Mouse (Mus musculus) megakaryocyte, embryonic 14.5 days (primary cell): ENCODE data around the gene Rin2. TPM values are rescaled to one million over a fixed set of nuclear protein-coding genes. Genes with fewer than 3 reads are reported as not detected.
A peak's percentile ranks its signal among the peaks of the same experiment; 100 is the strongest.

Source experiments
- H3K27me3 ChIP-seq: replicated peaks from 2 replicates; pipeline ENCODE3; 2012; ENCODE audit warnings: inconsistent platforms
- H3K36me3 ChIP-seq: replicated peaks from 2 replicates; pipeline ENCODE3; 2012; ENCODE audit warnings: low read length, inconsistent platforms, mixed read lengths
- H3K4me1 ChIP-seq: 2 replicates; pipeline ENCODE4 v1.6.1; 2012; ENCODE audit warnings: inconsistent platforms
- H3K4me3 ChIP-seq: replicated peaks from 2 replicates; pipeline ENCODE3; 2012; ENCODE audit warnings: moderate library complexity, mild to moderate bottlenecking, inconsistent platforms
- H3K9me3 ChIP-seq: 2 replicates; pipeline ENCODE4 v1.6.1; 2012; ENCODE audit warnings: inconsistent platforms
- FLI1 ChIP-seq: IDR thresholded peaks from 2 replicates; pipeline ENCODE4 v1.6.1; 2012; ENCODE audit warnings: low read length, inconsistent platforms, mixed read lengths
- GATA1 ChIP-seq: IDR thresholded peaks from 3 replicates; pipeline ENCODE4 v1.6.1; 2012; ENCODE audit warnings: mixed read lengths, low read length, inconsistent platforms, borderline replicate concordance
- polyA plus RNA-seq: library from polyadenylated mRNA; stranded (reverse); fragments of >175 nt; gene quantifications from 2 replicates; pipeline ENCODE4 v1.2.3, GENCODE M21; 2012; ENCODE audit warnings: low replicate concordance; ENCODE audit not compliant: insufficient read depth

The Rin2 gene
- polyA plus RNA-seq, 1 experiment: 1.1 TPM

GRCm38 (mm10) chr2:145749645-145750044 lies 74.6 kb downstream of the Rin2 start:
- Histone ChIP-seq H3K9me3 (no peaks in the 10 kb centered on the region), H3K4me3 (no peak overlapping the region), H3K27me3 (peaks cover 6% of the 10 kb centered on the region), H3K36me3 (no peaks in the 10 kb centered on the region), H3K4me1 (peaks cover 5% of the 10 kb centered on the region; the same call in 1 of the 2 replicates)
- no peak for TF ChIP-seq GATA1

GRCm38 (mm10) chr2:145752572-145752971 lies 77.6 kb downstream of the Rin2 start:
- no peaks in the 10 kb centered on the region for H3K36me3 ChIP-seq
- H3K4me3 ChIP-seq: no peak overlapping the region
- TF ChIP-seq FLI1: no peak
- no peak for TF ChIP-seq GATA1
- H3K27me3 ChIP-seq: no peaks in the 10 kb centered on the region
- no peaks in the 10 kb centered on the region for H3K9me3 ChIP-seq
- peaks cover 28% of the 10 kb centered on the region for H3K4me1 ChIP-seq

GRCm38 (mm10) chr2:145753973-145754372 lies 79.0 kb downstream of the Rin2 start:
- no peaks in the 10 kb centered on the region for H3K9me3 ChIP-seq
- peaks cover 31% of the 10 kb centered on the region for H3K4me1 ChIP-seq
- H3K36me3 ChIP-seq: no peaks in the 10 kb centered on the region
- no peak for TF ChIP-seq FLI1
- TF ChIP-seq GATA1: no peak
- H3K4me3 ChIP-seq: no peak overlapping the region
- peaks cover 1% of the 10 kb centered on the region for H3K27me3 ChIP-seq

GRCm38 (mm10) chr2:145755864-145756822 lies 81.1 kb downstream of the Rin2 start:
- Histone ChIP-seq H3K4me1 (peaks cover 31% of the 10 kb centered on the region), H3K4me3 (peak overlapping the region; percentile 5), H3K27me3 (peaks cover 6% of the 10 kb centered on the region), H3K36me3 (no peaks in the 10 kb centered on the region), H3K9me3 (no peaks in the 10 kb centered on the region)
- no peak for TF ChIP-seq FLI1
- no peak for TF ChIP-seq GATA1

DNA sequence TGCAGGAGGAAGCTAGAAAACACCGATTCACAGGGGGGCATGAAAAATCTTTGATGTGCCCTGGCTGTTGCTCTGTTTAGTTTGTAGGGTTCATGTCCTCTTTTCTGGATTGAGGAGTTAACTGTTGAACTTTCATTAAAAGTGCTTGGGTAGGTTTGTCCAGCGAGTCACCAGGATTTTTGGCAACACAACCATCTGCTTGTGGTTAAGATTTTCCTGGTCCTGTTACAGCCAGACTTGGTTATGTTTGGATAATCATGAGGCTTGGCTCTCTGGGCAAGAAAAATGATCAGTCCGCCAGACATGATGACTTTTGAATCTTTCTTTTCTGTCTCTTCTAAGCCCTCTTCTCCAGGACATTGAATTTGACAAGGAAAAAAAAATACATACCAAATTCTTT lies 85.1 kb downstream of the Rin2 start:
- no peaks in the 10 kb centered on the region for H3K36me3 ChIP-seq
- TF ChIP-seq GATA1 (no peak), FLI1 (no peak)
- no peaks in the 10 kb centered on the region for H3K9me3 ChIP-seq
- H3K4me3 ChIP-seq: no peak overlapping the region
- peaks cover 11% of the 10 kb centered on the region for H3K27me3 ChIP-seq
- H3K4me1 ChIP-seq: peaks cover 29% of the 10 kb centered on the region

DNA sequence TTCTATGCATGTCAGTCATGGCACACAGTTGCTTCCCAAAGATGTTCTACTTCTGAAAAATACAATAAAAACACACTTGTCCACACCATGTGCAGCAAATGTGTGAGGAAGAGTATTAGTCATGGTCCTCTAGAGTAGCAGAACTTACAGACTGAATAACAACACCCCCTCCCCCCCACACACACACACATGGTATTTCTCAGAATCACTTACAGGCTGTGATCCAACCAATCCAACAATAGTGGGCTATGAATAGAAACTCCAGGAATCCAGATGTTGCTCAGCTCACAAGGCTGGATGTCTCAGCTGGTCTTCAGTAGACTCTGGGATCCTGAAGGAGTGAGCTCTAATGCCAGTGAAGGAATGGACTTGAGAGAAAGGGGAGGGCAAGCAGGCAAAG lies 86.4 kb downstream of the Rin2 start:
- H3K4me3 ChIP-seq: no peak overlapping the region
- H3K27me3 ChIP-seq: peaks cover 11% of the 10 kb centered on the region
- TF ChIP-seq GATA1 (no peak), FLI1 (no peak)
- H3K36me3 ChIP-seq: no peaks in the 10 kb centered on the region
- no peaks in the 10 kb centered on the region for H3K9me3 ChIP-seq
- H3K4me1 ChIP-seq: peaks cover 17% of the 10 kb centered on the region

GRCm38 (mm10) chr2:145769964-145770363 lies 94.9 kb downstream of the Rin2 start:
- Histone ChIP-seq H3K4me1 (peaks cover 8% of the 10 kb centered on the region), H3K9me3 (no peaks in the 10 kb centered on the region), H3K36me3 (no peaks in the 10 kb centered on the region), H3K27me3 (peaks cover 37% of the 10 kb centered on the region), H3K4me3 (no peak overlapping the region)
- TF ChIP-seq GATA1 (no peak), FLI1 (no peak)

DNA sequence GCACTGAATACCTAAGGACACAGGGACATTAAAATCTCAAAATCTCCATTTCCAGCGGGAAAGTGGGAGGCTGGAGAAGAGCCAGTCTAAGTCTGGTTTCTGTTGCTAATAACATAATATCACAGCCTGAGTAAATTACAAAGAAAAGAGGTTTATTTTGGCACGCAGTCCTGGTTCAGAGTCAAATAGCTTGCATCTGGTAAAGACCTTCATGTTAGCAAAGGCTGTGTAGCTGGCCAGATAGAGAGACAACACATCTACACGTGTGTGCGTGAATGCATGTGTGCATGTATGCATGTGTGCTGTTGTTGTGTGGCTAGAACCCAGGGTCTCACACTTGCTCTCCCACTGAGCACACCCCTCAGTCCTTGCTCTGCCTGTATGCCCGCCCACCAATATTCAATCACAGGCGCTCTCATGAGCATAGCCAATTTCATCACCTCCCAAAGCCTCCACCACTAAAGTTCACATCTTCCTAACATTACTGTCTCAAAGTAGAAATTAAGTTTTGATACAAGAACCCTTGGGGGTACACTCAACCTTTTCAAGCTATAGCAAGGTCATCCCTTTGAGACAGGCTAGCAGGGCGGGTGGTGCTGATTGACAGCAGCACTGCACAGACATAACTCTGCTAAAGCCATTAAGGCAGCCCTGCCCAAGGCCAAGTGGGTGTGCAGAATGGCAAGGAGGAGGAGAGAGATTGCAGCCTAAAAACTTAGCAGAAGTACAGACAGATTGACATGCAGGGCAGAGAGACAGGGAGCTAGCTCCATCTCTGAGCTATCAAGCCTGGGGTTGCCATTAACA lies 95.9 kb downstream of the Rin2 start:
- no peaks in the 10 kb centered on the region for H3K36me3 ChIP-seq
- no peak overlapping the region for H3K4me3 ChIP-seq
- TF ChIP-seq FLI1 (no peak), GATA1 (no peak)
- peaks cover 45% of the 10 kb centered on the region for H3K27me3 ChIP-seq
- peaks cover 8% of the 10 kb centered on the region for H3K4me1 ChIP-seq
- no peaks in the 10 kb centered on the region for H3K9me3 ChIP-seq

GRCm38 (mm10) chr2:145783247-145783646 lies 108.2 kb downstream of the Rin2 start:
- TF ChIP-seq FLI1: no peak
- TF ChIP-seq GATA1: no peak
- H3K36me3 ChIP-seq: no peaks in the 10 kb centered on the region
- H3K4me3 ChIP-seq: no peak overlapping the region
- peaks cover 18% of the 10 kb centered on the region for H3K27me3 ChIP-seq
- peaks cover 48% of the 10 kb centered on the region for H3K4me1 ChIP-seq
- H3K9me3 ChIP-seq: no peaks in the 10 kb centered on the region

DNA sequence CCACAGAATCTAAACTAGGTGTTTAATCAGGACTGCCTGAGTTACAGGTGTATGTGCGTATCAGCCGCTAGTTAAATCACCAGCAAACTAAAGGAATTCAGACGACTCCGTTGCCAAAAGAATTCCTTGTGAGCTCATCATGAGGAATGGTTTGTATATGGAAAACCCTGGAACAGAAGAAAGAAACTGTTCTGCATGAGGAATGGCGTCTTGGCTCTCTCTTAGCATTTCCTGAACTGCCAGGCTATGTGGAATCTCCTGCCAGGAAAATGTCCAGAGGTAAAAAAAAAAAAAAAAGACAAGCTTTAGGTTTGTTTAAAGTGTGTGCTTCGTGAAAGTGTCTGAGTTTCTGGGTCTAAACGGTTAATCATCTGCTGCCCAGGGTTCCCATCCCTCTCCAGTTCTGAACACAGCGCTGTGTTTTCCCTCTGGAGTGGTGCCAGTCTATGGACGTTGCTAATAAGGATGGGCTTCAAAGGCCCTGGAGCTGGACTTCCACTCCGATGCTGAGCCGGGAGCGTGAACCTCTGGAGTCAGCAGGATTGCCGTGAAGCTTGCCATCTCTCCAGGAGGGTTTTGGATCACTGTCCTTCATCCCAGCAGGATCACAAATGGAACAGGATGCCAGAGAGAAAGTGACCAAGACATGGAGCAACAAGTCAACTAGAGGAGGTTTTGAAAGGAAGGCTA lies 109.4 kb downstream of the Rin2 start:
- H3K4me3 ChIP-seq: no peak overlapping the region
- no peaks in the 10 kb centered on the region for H3K9me3 ChIP-seq
- H3K27me3 ChIP-seq: peaks cover 18% of the 10 kb centered on the region
- TF ChIP-seq GATA1: no peak
- H3K4me1 ChIP-seq: peaks cover 48% of the 10 kb centered on the region
- no peaks in the 10 kb centered on the region for H3K36me3 ChIP-seq
